Mouse (Mus musculus): ENCODE data around the gene Gm45717.
"Not testable (repeated sequence)": the region's sequence is repeated elsewhere in the genome, so short reads cannot be mapped to it uniquely, and the experiment has no call there.

Gm45717 gene

DNA sequence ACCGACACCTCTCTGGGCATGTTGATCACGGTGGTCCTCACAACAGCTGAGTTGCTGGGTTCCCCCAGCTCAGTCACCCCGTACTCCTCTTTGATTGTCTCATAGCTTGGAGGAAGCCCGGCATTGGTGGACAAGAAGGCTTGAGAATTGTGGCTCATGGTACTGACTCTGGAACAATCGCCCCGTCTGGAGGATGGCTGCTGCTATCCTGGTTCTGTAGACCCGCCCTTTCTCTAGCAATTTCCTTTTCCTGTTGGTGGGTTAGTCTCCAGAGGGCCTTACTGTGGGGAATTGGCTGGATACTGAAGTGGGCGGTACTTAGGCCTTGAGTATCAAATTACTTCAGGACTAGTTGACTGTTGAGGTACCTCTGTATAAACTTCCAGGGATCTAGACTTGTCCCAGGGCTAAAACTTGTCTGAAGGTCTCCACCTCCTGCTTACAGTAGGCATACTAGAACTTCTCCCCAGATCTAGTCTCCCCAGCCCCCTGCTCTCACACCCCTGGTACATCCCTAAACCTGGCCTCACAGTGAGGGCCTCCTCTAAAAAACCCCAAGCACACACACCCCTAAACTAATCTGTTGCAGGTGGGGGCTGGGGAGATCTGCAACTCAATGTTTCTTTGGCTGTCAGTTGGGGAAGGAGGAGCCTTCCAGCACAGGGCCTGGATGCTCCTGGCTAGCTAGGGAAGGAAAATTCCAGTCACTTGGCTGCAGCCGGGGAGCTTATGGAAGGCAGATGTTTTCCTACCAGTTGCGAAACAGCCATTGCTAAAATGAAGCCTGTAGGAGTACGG is at the start of gene Gm45717, which contains the start of gene Ifitm2:
Gene Gm45717 (minus strand): TSS at position 180 of the 798 bp plus-strand sequence.
Gene Ifitm2 (minus strand): TSS at position 230 of the 798 bp plus-strand sequence.
- no peak for DNase-seq (ENCODE audit: low read depth in 1 of 2, low spot score in 2 of 2)

DNA sequence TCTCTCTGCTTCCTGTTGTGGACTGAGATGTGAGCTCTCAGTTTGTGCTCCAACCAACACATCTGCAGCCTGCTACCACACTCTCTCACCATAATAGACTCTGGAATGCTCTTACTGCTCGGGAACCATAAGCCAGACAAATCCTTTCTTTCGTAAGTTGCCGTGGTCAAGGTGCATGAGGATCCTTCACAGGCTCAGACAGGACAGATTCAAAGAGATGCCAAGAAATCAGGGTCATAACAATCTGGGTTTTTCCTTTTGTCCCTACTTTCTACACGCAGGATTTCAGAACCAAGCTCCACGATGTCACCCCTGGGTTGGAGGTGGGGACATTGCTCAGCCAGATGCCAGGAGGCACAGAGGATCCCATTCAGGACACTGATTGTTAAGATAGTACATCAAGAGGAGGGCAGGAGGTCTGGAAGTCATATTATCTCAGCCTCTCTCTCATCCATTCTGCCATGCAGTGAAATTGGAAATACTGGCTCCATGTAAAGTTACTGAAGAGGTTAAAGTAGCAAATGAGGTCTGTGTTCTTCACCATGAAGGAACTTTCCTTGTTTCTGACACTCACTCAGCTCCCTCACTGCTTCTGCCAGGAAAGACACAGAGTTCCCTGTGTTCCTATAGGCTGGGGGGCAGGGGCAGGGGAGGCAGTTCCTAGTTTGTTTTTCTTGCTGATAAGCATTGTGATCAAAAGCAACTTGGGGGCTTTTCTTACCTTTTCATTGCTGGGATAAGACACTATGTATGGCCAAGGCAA is 47.7 kb upstream of the Gm45717 start:
- DNase-seq (ENCODE audit: low read depth in 1 of 2, low spot score in 2 of 2): no peak

DNA sequence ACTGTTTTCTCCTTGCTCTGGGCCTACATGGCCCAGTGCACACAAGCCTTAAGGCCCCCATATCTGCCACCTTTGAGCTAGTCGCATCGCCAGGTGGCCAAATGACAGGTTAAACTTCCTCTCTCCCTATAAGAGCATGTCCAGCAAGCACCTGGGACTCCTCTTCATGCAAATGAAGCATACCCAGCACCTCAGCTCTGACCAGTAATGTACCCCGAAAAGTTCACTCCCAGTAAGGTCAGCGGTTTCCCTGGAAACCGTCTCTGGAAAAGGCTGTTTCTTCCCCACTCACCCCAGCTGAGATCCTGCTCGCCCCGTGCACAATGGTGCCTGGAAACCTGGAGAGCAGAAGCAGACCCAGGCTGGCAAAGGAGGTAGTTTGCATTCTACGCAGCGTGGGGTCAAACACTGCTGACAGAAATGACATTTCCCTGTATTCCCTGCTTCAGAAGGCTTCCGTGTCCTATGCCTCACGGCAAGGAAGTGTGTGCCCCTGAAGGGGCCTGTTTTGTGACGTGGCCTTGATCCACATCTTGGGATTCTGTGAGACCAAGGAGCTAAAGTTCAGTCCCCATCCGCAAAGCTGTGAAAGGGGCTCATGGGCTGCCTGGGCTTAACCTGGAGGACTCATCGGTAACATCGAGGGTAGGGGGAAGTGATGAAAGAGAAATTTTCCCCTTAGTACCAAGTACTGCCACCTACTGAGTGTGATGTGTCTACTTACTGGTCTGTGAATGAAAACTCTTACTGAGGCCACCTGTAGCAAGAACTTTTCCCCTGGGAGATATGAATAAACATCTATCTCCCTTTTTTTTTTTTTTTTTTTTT is 45.4 kb upstream of the Gm45717 start:
- no peak for DNase-seq (ENCODE audit: low read depth in 1 of 2, low spot score in 2 of 2)

DNA sequence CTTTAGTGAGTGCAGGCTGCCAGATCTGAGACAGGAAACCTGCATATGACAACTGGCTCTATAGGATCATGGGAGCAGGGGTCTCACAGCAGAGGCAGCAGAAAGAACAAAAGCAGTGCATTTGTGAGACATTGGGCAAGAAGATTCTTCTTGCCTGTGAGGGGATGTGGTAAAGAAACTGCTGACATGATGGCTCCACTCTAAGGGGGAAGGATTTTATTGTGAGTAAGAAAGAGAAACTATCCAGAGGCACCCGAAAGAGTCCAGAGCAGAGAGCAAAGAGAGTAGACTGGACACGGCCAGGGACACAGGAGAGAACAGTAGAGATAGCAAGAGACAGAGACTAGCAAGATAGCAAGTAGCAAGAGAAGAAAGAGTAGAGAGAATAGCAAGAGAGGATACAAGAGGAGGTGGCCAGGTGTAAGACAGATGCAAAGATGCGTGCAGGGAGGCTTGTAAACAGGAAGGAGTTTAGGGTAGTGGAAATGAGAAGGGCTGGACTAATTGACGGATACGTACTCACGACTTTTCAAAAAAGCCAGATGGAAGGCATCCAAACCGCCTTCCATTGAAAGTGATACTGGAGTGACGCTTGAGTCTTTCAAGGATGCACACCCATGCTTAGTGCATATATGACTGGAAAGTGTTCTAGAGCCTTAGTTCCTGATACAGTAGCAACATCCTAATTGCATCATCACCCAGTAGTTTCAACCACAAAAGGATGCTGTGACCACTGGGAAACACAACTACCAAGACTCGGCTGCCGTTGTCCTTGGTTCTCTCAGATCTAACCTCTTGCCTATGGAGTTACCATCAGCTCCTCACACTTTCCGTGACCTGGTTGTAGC is 43.3 kb upstream of the Gm45717 start:
- peak; percentile 60 to 62 for DNase-seq (ENCODE audit: low read depth in 1 of 2, low spot score in 2 of 2)

DNA sequence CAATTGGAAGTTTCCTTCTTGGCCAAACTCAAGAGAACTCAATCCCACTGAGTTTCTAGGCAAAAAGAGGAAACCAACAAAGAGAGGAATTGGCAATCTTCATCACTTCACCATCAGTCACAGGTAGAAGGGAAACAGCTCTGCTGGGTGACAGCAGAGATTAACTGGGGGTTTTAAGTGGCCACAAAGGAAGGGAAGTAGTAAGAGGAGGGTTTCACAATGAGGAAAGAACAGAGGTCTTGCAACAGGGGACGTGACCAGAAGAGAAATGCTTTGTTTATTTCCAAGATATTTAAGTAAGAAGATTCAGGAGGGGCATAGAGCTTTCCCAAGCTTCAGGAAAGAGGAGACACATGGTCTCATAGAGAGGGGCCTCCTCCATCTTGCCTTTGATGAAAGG is 42.1 kb upstream of the Gm45717 start:
- DNase-seq (ENCODE audit: low read depth in 1 of 2, low spot score in 2 of 2): peak in 1 of 2 experiments; percentile 53

DNA sequence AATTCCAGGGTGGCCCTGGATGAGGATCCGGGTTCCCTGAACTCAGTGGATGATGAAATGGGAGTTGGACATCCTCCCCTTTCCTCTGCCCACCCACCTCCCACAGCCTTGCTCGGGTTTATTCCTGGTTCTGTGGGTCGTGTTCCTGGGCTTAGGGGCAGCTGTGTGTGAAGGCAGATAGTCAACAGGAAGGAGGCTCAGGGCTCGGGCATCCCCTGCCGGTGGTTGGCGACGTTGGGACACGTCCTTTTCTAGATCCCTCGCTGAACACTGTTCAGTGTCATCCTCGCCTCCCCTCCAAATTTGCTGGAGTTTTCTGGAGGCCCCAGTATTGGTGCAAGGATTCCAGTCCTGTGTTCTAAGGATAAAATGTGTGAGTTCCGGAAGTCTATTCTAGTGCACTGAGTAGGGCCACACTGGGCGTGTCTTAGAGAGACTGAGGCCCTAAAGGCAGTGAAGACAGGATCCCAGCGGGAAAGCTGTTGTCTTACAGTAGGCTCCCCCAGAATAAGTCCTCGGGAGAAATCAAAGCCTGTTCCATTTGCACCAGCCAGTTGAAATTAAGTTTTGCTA is 35.5 kb upstream of the Gm45717 start:
- no peak for DNase-seq (ENCODE audit: low read depth in 1 of 2, low spot score in 2 of 2)

DNA sequence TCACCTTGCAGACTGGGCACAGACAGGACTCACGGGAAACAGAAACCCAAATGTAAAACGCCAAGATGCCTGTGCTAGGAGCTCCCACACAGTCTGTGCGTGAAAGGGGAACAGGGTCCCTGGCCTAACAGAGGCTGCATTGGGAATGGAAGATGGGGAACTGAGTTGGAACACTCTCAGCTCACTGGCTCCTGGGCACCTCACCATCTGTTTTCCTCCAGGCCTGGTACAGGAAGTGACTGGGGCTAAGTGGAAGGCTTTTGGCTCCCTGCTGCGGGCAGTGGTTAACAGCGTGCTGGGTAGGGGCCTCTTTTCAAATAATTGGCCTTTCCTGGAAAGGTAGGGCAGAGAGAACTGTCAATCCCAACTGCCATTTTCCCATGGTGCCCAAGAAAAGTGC is 34.9 kb upstream of the Gm45717 start:
- no peak for DNase-seq (ENCODE audit: low read depth in 1 of 2, low spot score in 2 of 2)

DNA sequence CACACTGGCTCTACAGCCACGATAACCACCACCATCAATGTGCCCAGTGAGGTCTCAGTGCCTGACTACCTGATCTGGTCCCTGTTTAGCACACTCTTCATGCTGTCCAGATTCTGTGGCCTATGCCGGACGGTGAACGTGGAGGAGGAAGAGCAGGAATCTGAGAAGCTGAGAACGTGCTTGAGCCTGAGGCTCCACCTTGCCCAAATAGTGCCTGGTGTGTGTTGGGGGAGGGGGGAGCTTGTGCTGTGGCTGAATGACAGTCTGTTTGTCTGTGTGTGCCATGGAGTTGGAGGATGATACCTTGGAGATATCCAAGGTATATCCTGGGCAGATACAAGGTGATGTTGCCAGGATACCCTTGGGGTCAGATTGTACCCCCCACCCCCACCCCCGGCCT is 34.4 kb upstream of the Gm45717 start:
- no peak for DNase-seq (ENCODE audit: low read depth in 1 of 2, low spot score in 2 of 2)

DNA sequence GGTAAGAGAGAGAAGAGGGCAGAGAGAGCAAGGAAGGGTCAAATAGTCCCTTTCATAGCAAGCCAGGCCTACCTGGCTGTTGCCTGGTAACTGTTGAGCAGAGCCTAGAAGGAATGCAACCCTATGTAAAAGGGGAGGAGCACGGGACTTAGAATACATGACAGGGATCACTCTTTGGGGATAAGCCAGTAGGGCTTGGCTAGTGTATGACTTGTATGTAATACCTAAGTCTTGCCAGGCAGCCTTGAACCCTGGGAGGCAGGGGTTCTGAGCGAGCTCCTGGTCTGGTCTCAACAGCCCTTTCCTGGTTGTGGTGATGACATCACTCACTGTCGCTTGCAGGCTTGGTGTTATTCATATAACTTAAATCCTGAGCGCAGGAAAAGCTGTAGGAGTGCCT is 33.3 kb upstream of the Gm45717 start:
- DNase-seq (ENCODE audit: low read depth in 1 of 2, low spot score in 2 of 2): no peak

DNA sequence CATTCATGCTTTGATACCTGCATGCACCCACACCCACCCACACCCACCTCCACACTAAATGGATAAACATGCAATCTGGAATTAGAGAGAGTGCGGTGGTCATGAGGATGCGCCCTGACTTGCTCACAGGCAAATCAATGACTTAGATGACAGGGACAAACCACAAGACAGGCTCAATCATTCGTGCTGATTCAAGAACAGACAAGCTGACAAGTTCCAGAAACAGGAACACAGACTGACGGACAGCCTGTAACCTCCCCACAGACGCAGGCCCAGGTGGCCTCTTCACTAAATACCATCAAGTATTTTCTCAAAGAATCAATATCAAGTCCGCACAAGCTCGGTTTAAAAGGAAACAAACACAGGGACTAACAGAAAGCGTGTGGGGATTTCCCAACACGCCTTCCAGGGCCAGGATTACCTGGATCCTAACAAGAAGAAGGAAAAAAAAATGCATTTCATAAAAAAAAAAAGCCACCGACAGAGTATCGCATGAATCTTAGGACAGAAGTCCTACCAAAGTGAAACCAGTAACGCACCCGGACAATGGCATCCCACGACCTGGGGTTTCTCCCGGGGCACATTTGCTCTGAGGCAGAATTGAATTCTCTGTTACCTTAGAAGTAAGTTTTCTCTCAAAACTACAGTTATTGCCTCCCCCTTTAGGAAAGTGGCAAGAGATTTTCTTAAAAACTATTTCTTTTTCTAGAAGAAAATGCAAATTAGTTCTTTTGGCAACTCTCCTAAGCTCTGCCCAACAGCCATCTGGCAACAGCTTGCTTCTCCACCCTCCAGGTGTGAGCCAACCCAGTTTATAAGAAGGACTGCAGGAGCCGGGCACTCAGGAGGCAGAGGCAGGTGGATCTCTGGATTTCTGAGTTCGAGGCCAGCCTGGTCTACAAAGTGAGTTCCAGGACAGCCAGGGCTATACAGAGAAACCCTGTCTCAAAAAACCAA is 31.7 kb upstream of the Gm45717 start:
- DNase-seq (ENCODE audit: low read depth in 1 of 2, low spot score in 2 of 2): no peak

DNA sequence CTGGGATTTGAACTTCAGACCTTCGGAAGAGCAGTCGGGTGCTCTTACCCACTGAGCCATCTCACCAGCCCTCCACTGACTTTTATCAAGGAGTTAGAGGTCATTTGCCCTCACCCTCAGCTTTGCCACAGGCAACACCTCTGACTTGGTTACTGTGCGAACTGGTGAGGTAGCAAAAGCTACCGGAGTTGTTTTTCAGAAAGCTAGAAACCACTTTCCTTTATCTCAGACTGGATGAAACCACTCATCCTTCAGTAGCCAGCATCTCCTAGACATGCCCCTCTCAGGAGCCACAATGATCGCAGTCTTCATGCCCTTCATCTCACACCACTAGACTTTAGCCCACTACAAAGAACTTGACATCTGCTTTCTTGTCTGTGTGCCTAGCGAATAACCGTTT is 27.2 kb upstream of the Gm45717 start:
- no peak for DNase-seq (ENCODE audit: low read depth in 1 of 2, low spot score in 2 of 2)

DNA sequence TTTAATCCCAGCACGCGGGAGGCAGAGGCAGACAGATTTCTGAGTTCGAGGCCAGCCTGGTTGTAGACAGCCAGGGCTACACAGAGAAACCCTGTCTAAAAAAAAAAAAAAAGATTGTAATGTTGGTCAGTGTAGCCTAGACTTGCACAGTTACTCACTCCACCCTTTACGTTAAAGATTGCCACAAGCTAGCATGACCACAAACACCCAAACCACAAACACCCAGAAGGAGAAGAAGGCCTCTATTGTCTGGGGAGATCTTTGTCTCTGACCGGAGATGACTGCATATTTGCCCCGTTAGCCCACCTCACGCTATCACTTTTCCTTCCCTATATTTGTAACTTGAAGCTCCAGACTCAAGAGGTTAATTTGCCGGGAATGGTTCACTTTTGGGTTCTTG is 26.0 kb upstream of the Gm45717 start:
- DNase-seq (ENCODE audit: low read depth in 1 of 2, low spot score in 2 of 2): no peak

DNA sequence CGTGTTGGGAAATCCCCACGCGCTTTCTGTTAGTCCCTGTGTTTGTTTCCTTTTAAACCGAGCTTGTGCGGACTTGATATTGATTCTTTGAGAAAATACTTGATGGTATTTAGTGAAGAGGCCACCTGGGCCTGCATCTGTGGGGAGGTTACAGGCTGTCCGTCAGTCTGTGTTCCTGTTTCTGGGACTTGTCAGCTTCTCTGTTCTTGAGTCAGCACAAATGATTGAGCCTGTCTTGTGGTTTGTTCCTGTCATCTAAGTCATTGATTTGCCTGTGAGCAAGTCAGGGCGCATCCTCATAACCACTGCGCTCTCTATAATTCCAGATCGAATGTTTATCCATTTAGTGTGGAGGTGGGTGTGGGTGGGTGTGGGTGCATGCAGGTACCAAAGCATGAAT is 21.0 kb upstream of the Gm45717 start:
- not testable (repeated sequence) for DNase-seq (ENCODE audit: low read depth in 1 of 2, low spot score in 2 of 2)

DNA sequence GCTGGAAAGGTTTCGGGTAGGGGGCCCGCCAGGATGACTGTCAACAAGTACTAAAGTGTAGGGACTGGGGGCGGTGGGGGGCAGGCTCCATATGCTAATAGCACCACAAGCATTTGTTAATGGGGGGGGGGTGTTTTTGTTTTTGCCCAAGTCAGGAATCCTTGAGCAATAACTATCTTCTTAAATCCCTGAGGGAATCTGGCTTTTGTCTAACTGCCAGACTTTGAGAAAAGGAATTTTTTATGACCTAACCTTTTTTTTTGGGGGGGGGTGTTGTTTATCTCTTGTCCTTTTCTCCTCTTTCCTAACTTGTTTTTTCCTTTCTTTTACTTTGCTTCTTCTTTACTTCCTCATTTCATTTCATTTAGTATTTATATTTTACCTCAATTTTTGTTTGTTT is 19.7 kb upstream of the Gm45717 start:
- DNase-seq (ENCODE audit: low read depth in 1 of 2, low spot score in 2 of 2): no peak

DNA sequence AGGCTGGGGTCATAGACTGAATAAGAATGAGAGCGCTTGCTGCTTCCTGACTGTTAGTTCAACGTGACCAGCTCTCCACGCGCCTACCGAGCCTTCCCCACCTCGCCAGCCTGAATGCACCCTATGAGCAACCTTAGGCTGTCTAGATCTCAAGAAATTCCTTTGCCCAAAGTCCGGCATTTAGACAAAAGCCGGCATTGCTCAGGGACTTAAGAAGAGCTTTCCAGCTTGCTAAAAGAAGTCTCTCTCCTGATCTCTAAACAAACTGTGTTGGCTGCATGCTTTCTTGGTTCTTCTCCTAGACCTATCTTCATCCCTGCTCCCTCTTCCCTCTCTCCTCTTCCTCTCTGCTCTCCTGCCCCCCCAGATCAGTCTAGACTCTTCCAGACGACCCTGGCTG is 19.2 kb upstream of the Gm45717 start:
- DNase-seq (ENCODE audit: low read depth in 1 of 2, low spot score in 2 of 2): no peak

DNA sequence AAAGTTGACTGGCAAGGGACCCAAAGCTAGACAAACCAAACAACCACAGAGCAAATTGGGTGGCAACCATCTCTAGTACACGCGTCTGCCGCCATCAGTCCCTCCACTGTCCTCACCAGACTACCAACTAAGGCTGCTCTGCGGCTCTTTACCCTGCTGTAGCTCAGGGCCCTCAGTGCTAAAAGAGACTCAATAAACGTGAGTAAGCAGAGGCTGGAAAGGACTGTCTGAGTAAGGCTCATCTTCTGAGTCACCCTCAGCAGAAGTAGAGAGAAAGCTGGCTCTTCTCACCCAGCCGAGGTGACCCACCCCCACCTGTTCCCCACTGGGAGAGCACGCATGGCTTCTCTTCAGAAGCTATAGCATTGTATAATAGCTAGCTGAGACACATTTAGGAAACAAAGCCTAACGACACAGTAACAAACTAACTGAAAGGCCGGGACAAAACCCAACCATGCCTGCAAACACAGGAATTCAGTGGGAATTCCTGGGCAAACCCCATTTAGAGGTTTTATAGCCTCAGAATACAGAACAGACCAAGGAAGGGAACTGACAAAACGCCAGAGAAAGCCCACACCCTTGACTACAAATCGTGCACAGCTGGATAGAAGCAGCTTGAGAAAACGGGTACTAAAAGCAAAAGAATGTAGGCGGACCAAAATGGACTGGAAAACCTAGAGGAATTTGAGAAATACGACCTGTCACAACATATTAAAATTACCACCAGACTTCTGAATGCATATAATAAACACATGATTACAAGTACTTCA is 17.8 kb upstream of the Gm45717 start:
- no peak for DNase-seq (ENCODE audit: low read depth in 1 of 2, low spot score in 2 of 2)

DNA sequence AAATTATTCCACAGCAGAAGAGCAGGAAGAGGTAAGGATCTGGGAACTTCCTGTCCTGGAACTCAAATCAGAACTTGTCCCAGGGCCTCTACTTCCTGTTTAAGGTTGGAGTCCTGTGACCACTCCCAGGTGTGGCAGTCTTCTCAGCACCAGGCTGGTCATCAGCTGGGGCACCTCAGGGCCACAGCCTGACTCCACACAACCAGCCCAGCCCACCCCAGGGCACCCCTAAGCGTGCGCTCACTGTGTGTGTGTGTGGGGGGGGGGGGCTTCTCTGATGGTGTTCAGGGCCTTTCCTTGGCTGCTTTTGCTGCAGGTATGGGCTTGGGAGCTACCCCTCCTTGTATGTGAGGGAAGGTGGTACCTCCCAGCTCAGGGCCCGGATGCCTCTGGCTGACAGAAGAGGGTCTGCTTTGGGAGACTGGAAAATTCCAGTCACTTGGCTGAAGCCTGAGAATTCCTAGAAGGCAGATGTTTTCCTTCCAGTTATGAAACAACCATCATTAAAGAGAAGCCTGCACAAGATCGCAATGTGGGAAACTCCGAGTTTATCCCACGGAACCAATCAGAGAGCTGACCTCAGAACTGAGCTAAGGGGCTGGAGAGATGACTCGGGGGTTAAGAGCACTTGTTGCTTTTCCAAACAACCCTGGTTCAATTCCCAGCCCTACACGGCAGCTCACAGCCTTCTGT is 15.9 kb upstream of the Gm45717 start:
- DNase-seq (ENCODE audit: low read depth in 1 of 2, low spot score in 2 of 2): no peak

DNA sequence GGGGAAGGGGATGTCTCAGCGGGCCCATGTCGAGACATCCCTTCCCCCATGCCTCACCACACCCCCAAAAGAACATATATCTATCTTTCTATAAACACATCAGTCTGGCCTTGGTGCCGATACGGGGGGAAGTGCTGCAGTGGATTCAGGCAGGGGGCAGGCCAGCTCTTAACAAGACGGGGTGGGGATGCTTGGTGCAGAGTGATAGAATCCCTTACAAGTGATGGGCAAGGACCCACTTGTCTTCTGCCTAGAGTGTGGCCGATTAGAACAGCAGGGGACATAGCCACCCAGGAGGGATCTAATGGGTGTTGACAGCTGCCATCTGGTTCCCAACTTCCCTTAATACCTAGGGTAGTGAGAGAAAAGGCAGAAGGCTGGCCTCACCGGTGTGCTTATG is 15.2 kb upstream of the Gm45717 start:
- DNase-seq (ENCODE audit: low read depth in 1 of 2, low spot score in 2 of 2): no peak

All from monocyte, adult 2 months (primary cell).